Mouse (Mus musculus): Measurements from ENCODE around the gene Gpr183.

Gpr183 gene

DNA sequence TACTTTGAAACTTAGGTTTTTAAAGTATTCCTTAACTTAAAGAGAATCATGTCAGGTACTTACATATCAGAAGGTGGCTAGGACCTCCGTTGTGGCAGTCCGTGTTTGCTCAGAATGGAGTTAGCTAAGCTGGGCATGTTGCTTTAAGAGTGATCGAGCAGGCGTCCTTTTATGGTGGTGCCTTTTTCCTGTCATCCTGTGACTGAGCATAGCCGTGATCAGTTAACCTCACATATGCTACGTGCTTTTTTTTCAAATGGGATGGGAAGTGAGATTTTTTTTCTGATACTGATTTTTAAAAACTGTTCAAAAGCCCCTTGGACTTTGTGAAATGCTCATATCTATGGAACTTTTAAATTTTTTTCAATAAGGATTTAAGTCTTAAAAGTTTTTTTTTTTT, at the start of gene Gpr183:
Gpr183 (minus strand) TSS at position 206 of the 400 bp plus-strand sequence.
- no peak for DNase-seq (ENCODE audit: low spot score)

- DNase-seq (ENCODE audit: low spot score), result no peak
Observed at GRCm38 (mm10) chr14:122013417-122013951, 48.5 kb upstream of the Gpr183 start.

- DNase-seq (ENCODE audit: low spot score), result no peak
Observed at GRCm38 (mm10) chr14:122012814-122013213, 47.8 kb upstream of the Gpr183 start.

DNA sequence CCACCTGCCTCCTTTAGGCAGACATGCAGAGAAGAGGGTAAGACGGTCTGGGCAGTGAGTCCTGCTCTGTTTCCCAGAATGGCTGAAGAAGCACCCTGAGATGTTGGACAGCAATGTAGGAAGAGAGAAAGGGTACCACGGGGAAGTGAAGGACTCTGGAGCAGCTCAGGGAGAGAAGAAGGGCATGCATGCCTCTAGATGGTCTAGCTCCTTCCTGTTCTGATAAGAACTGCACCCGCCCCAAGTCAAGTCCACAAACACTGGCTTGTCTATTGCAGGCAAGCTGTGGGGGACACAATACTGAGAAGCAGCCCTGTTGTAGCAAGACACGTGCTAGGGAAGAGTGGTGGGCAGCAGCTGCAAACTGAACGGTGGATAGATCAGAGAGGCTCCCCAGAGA, 47.2 kb upstream of the Gpr183 start:
- DNase-seq (ENCODE audit: low spot score), result no peak

- no peak for DNase-seq (ENCODE audit: low spot score)
Observed at GRCm38 (mm10) chr14:122011768-122012167, 46.8 kb upstream of the Gpr183 start.

DNA sequence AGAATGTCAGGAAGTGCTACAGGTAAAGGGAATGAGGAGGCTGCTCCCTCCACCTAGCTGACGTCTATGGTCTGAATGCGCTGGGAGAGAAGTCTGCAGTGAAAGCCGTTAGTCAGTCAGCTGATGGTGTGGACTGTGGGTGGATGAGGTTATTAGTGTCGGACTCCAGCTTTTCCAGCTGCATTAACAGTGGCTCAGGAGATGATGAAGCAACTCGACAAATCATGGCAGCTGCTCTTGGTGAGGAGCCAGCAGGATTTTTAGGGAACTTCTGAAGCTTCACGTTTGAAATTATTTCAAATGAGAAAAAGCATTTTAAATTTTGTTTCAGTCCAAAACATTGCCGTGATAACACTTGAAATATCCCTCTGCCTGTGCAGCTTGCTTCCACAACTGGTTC, 45.3 kb upstream of the Gpr183 start:
- no peak for DNase-seq (ENCODE audit: low spot score)

- no peak for DNase-seq (ENCODE audit: low spot score)
Observed at GRCm38 (mm10) chr14:122009502-122009901, 44.5 kb upstream of the Gpr183 start.

DNA sequence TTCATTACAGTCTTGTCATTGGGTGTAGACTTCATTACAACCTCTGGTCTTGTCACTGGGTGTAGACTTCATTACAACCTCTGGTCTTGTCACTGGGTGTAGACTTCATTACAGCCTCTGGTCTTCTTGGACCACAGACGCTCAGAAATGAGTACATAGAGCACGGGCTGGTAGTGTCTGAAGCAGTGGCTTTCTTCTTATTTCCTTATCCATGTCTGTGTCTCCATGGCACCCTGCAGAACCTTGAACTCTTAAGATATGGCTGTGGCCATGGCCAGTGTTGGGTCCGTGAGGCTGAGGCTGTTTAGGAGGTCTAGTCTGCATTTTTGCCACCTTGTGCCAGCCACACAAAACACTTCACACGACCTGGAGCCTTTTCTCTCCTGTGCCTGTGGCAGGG, 43.3 kb upstream of the Gpr183 start:
- no peak for DNase-seq (ENCODE audit: low spot score)

DNA sequence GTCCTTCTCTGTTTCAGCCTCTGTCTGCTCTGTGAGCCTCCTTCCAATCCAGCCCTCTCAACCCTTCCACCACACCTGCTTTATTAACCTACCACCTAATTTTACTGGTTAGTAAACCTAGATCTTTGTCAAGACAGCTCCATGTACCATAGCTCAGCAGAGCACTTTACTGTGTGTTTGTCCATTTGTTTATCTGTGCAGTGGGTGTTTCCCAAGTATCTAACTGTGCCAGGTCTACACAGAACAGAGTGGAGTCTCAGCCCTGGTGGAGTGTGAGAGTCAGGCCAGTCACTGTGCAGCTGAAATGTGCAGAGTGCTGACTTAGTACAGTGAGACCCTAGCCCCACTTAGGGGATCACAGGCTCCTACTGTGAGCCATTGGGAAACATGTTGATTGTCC, 38.8 kb upstream of the Gpr183 start:
- no peak for DNase-seq (ENCODE audit: low spot score)

DNA sequence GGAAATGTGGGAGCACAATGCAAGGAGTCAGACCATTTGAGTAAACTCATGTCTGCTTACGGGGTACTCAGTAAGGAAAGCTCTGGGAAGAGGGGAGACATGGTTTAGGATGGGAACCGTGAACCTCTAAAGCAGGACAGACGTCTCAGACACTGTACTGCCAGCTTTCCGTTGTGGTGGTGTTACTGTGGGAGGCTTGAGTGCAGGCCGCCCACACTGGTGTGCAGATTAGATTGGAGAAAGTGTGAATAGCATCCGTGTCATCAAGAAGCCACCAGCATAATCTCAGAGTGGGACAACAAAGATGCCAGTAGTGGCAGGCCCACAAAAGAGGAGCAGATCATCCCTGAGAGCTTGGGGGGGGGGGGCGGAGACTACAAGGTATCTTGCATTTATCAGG, 37.2 kb upstream of the Gpr183 start:
- DNase-seq (ENCODE audit: low spot score), result no peak

DNA sequence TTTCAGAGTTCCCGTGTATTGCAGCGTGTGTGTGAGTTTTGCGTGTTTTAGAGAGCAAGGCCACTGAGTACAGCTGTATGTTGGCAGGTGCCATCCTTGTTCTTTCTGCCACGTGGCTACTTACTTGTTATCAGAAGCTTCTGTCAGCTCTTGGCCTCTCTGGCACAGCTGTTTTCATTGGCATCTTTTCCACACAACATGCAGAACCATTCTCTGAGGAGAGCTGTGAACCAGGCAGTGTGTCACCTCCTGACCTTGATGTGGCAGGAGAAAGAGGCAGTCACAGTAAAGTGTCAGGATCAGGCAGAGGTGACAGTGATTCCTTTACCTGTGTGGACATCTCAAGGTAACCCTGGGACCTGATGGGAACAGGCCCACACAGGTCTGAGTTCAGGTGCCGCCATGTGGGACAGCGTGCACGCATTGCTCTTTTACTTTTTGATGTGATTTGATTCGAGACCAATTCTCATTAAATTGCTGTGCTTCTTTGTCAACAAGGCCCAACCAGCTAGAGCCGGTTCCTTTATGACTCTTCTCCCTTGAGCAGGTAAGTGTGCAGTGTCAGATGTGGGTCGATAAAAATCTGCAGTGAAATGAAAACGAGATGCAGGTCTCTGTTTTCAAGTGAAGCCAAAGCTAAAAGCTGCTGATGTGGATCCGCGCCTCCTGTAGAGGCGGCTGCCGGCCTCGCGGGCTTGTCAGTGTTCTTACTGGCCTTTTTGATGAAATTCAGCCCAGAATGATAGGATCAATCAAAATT, 35.5 kb upstream of the Gpr183 start:
- DNase-seq (ENCODE audit: low spot score), result no peak

- DNase-seq (ENCODE audit: low spot score), result no peak
Observed at GRCm38 (mm10) chr14:121999455-121999854, 34.5 kb upstream of the Gpr183 start.

DNA sequence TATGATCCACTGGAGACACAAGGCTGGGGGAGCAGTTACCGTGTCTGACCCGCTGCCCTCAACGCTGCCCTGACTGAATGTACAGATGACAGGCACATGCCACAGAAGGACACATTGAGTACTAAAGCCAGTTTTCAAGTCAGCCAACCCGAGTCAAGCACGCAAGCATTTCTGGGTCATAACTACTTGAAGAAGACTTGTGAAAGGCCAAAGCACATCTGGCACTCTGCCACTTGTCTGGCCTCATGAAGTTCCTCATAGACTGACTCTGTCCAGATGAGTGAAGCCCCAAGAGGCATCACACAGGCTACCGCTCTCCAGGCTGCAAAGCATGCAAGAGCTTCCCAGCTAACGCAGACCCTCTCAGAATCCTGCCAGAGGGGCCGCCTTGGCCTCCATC, 31.8 kb upstream of the Gpr183 start:
- no peak for DNase-seq (ENCODE audit: low spot score)

- no peak for DNase-seq (ENCODE audit: low spot score)
Observed at GRCm38 (mm10) chr14:121995557-121995870, 30.5 kb upstream of the Gpr183 start.

DNA sequence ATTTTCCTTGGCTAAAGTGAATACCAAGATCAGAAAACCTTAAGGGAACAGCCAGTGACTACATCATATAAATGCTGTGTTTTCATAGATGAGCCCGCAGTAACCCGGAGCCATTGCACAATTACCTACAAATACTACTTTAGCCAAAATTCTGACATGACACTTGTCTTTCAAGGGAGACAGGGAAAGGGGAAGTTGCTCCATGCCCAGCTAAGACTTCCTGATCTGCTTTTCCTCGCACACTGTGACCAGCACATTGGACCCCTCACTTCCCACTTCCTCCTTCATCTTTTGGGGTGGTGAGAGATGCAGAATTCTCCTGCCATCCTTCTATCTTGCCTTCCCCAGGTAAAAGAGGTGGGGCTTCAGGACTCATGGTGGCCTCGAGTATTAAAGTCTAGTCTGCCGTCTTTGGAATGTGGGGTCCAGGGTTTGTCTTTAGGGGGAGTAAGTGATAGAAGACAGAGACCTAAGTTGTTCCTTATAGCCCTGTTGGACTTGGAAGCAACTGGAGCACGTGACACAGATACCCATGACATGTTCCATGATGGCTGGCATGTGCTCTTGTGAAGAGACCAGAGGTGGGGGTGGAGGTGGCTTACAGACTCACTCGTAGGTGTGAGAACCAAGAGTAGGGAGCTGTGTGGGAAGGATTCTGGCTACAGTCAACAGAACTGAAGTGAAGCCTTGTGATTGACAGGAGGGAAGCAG, 30.0 kb upstream of the Gpr183 start:
- DNase-seq (ENCODE audit: low spot score), result no peak

GRCm38 (mm10) chr14:121994171-121994700, 29.2 kb upstream of the Gpr183 start:
- DNase-seq (ENCODE audit: low spot score), result no peak

GRCm38 (mm10) chr14:121993616-121994015, 28.6 kb upstream of the Gpr183 start:
- DNase-seq (ENCODE audit: low spot score), result no peak

- no peak for DNase-seq (ENCODE audit: low spot score)
Observed at GRCm38 (mm10) chr14:121992395-121993280, 27.6 kb upstream of the Gpr183 start.

DNA sequence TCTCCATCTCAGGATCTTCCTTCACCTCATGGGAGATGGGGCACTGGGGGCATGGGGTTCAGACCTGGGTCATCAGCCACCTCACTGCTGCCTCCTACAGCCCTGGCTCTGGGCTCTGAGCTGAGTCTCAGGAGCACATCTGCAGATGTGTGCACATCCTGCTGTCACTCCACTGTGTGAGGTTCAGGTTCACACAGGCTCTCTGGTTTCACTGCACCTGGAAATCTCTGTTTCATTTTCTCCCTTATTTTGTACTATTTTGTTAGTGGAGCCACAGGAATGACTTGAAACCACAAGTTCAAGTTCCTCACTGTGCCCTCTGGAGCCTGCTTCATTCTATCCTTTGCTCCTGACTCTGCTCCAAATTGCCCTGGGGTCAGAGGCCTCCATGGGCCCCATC, 26.9 kb upstream of the Gpr183 start:
- no peak for DNase-seq (ENCODE audit: low spot score)

- no peak for DNase-seq (ENCODE audit: low spot score)
Observed at GRCm38 (mm10) chr14:121990897-121991296, 25.9 kb upstream of the Gpr183 start.

DNA sequence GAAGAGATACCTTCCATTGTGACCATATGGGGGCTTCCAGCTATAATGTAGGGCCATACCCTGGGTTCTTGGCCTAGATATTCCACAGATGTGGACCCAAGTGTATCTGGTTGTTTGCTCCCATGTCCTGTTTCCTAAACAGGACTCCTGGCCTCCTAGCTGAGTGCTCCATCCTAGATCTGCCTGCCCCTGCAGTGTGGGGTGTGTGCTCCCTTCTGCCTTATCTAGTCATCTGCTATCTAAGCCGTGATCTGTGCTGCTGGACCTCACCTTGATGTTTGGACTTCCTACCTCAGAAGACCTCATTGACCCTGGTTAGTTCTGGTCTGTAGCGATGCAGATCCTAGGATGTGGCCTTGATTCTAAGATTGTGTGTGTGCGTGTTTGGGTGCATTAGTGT, 24.9 kb upstream of the Gpr183 start:
- no peak for DNase-seq (ENCODE audit: low spot score)

DNA sequence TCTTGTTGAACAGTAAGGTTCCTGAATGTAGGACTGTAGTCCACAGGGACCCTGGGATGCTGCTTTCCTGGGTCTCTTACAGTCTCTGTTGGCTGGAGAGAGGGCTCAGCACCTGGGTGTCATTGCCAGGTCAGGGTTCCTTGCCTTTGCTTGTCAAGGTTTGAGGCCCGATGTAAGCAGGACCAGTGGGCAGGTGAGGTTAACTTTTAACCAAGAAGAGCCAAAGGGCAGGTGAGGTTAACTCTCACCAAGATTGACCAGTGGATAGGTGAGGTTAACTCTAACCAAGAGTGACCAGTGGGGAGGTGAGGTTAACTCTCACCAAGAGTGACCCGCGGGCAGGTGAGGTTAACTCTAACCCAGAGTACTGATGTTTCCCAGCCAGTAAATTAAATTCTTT, 24.3 kb upstream of the Gpr183 start:
- DNase-seq (ENCODE audit: low spot score), result no peak
